Mouse (Mus musculus): ENCODE measurements around the gene Notch2.
"Not testable (repeated sequence)": the region's sequence is repeated elsewhere in the genome, so short reads cannot be mapped to it uniquely, and the experiment has no call there.

Notch2 gene

DNA sequence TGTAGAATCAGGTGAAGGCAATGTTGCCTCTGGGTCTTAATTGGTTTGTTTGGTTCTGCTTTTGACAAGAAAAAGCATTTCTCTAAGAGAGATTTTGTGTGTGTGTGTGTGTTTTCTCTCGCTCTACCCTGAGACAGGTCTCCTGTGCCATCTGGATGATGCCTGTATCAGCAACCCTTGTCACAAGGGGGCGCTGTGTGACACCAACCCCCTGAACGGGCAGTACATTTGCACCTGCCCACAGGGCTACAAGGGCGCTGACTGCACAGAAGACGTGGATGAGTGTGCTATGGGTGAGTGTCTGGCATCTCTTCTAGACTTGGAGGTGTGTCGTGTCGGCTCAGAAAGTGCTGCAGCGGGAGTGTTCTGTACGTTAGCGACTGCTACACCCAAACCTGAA lies 86.0 kb downstream of the Notch2 start:
- in situ Hi-C loops (cut with MboI, MseI) = no loop called here

DNA sequence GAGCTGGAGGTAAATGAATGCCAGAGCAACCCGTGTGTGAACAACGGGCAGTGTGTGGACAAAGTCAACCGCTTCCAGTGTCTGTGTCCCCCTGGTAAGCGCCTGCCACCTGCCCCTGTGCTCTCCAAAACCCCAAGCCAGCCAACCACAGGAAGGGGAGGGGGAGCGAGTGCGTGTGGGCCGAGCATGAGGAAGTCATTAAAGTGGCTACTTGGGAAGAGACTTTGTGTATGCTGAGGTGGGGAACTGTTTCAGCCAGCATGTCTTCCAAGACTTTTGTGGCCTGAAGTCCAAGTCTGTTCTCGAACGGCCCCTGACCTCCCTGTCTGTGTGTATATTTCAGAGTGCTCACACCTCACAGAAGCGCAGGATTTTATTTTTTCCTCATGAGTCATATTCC lies 88.2 kb downstream of the Notch2 start:
- in situ Hi-C loops (cut with MboI, MseI) = no loop called here

GRCm38 (mm10) chr3:98104851-98105471 lies 91.6 kb downstream of the Notch2 start:
- in situ Hi-C loops (cut with MboI, MseI) = loop anchor here (5.0 kb wide), 1 partner anchor 178 kb away; no protein-coding TSS in a partner anchor

GRCm38 (mm10) chr3:98105496-98105895 lies 92.2 kb downstream of the Notch2 start:
- in situ Hi-C loops (cut with MboI, MseI) = loop anchor here (5.0 kb wide), 1 partner anchor 178 kb away; no protein-coding TSS in a partner anchor

DNA sequence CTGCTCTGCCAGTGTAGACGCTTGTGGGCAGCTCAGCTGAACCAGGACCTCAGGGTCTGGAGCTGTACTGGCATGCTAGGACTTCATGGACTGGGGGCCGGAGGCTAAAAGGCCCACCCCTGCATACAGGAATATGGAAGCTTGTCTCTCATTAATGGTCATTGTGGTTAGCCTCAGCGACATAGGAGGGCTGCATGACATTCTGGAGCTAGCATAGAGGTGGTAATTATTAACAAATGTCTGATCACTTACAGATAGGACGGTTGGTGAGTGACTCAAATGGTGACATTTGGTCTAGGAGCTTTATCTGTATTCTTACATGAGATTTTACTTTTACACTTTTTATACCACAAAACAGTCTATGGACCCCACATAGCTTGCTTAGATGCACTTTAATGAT lies 92.8 kb downstream of the Notch2 start:
- in situ Hi-C loops (cut with MboI, MseI) = loop anchor here (5.0 kb wide), 1 partner anchor 179 kb away; no protein-coding TSS in a partner anchor

DNA sequence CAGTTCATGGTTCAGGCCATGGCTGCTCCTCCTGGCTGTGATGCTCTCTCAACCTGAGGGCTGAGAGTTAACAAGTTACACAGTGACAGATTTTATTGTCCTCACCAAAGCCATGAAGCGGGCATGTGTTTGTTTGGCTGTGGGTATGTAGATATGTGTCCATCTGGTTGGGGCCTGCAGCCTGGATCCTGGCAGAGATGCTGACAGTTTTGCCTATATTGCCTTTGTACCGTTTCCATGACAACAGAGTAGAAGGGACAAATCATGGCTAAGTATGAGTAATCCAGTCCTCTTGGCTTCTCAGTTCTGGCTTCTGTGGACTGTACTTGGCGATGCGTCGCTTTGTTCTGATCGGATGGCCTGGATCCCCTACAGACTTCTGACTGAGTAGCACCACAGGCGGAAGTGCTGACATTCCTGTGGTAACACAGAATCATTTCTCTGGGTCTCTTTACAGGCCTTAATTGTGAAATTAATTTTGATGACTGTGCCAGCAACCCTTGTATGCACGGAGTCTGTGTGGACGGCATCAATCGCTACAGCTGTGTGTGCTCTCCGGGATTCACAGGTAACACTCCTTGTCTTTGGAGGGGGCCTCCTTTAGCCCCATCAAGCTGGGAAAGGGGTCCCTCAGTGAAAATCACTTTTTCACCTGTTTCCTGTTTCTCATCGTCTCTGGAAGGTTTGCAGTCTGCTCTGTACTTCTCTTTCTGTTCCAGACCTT lies 93.4 kb downstream of the Notch2 start:
- in situ Hi-C loops (cut with MboI, MseI) = loop anchor here (5.0 kb wide), 1 partner anchor 179 kb away; no protein-coding TSS in a partner anchor

DNA sequence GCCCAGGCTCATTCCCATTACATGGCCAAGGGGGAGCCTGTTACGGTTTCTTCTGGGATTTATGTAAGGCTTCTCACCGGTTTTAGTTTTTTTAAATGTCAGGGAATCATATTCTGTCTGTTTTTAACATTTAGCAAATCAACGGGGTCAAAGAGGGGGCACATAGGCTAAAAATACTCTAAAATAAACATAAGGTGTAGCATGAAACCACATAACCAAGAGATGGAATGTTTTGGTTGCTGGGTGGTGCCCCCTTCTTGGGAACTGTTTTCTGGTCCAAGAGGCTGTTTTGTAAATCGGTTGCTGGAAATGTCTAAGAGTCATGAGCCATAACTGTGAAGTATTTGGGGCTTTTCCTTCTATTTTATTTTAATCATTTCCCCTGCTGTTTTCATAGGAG lies 95.1 kb downstream of the Notch2 start:
- in situ Hi-C loops (cut with MboI, MseI) = loop anchor here (5.0 kb wide), 1 partner anchor 181 kb away; no protein-coding TSS in a partner anchor

- in situ Hi-C loops (cut with MboI, MseI) = loop anchor here (5.0 kb wide), 1 partner anchor 182 kb away; no protein-coding TSS in a partner anchor
Measured at GRCm38 (mm10) chr3:98108866-98109265, 95.5 kb downstream of the Notch2 start.

GRCm38 (mm10) chr3:98110610-98111009 lies 97.3 kb downstream of the Notch2 start:
- in situ Hi-C loops (cut with MboI, MseI) = no loop called here

DNA sequence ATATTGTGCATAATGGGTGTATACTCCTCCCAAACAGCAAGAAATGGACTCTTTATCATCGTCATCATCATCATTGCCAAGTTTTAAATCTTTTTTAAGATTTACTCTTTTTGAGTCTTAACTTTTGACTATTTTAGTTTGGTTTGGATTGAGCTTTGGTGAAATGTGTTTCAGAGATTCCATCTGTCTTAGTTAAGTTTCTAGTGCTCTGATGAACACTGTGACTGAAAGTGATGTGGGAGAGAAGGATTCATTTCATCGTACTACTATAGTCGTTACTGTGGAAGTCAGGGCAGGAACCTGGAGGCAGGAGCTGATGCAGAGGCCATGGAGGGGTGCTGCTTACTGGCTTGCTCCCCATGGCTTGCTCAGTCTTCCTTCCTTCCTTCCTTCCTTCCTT lies 104.9 kb downstream of the Notch2 start:
- in situ Hi-C loops (cut with MboI, MseI) = no loop called here

GRCm38 (mm10) chr3:98119338-98119737 lies 106.0 kb downstream of the Notch2 start:
- in situ Hi-C loops (cut with MboI, MseI) = no loop called here

GRCm38 (mm10) chr3:98120884-98121283 lies 107.6 kb downstream of the Notch2 start:
- in situ Hi-C loops (cut with MboI, MseI) = no loop called here

DNA sequence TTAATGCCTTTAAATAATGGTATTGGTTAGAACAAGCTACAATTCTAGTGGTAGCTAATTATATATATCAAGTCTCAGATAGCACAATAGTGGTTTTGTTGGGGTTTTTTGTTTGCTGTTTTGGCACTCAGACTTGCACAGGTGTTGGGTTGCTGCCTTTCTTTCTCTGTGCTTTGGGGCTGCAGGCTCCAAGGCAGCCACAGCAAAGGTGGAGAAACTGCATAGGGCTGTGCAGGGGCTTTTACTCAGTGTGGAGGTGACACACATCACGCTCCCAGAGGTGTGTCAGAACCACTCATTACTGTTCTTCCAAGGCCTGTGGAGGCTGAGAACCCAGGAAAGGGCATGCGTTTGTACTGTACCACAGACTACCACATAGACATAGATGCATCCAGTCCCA lies 114.4 kb downstream of the Notch2 start:
- in situ Hi-C loops (cut with MboI, MseI) = no loop called here

GRCm38 (mm10) chr3:98128716-98129115 lies 115.4 kb downstream of the Notch2 start:
- in situ Hi-C loops (cut with MboI, MseI) = no loop called here

DNA sequence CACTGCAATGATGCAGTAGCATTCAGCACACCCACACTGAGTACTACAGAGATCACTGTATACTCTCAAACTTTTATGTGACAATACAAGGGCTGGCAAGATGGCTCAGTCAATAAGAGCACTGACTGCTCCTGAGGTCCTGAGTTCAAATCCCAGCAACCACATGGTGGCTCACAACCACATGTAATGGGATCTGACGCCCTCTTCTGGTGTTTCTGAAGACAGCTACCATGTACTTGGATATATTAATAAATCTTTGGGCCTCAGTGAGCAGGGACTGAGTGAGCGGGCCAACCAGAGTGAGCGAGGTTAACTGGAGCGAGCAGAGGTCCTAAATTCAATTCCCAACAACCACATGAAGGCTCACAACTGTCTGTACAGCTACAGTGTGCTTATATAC lies 118.8 kb downstream of the Notch2 start:
- in situ Hi-C loops (cut with MboI, MseI) = not testable (repeated sequence)

DNA sequence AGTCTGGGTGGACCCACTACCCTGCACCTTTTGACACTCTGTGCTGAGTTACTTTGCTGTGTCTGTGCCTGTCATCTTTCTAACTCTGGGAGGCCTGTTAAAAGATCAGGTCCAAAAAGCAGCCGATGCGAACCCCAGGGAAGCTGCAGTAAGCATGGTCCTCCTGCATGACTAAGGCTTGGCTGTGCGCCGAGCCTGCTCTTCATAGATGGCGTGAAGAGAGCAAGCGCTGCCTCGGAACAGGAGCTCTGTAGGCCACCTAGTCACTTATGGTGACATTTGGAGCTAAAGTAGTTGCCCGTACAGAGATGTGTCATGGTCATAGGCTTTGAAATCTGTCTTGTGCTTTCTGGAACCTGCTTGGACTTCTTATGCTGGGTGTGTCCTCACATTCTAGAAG lies 119.3 kb downstream of the Notch2 start:
- in situ Hi-C loops (cut with MboI, MseI) = no loop called here

- in situ Hi-C loops (cut with MboI, MseI) = no loop called here
Measured at GRCm38 (mm10) chr3:98141456-98141855, 128.1 kb downstream of the Notch2 start.

DNA sequence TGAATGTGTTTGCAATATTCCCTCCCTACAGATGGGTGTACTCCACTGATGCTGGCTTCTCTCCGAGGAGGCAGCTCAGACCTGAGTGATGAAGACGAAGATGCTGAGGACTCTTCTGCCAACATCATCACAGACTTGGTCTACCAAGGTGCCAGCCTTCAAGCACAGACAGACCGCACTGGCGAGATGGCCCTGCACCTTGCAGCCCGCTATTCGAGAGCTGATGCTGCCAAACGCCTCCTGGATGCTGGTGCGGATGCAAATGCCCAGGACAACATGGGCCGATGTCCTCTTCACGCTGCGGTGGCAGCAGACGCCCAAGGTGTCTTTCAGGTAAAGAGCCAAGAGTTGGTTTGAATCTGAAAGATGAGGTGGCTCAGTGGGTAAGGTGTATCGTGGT lies 129.5 kb downstream of the Notch2 start:
- in situ Hi-C loops (cut with MboI, MseI) = no loop called here

DNA sequence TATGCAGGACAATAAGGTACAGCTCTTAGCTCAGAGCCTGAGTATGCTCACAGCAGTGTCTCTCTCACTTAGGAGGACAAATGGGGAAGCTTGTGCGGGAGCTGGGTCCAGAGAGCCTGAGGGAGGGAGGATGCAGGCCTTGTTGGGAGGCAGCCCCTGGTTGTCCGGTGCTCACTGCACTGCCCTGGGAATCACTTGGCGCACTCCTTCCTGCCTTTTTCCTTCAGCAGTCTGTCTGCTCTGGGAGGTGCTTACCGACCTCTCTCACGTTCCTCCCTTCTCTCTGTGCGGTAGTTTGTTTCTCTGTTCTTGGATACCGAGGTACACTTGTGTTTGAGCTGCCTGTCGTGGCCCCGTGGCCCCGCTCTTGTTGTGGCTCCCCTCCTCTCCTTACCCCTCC lies 131.9 kb downstream of the Notch2 start:
- in situ Hi-C loops (cut with MboI, MseI) = no loop called here

DNA sequence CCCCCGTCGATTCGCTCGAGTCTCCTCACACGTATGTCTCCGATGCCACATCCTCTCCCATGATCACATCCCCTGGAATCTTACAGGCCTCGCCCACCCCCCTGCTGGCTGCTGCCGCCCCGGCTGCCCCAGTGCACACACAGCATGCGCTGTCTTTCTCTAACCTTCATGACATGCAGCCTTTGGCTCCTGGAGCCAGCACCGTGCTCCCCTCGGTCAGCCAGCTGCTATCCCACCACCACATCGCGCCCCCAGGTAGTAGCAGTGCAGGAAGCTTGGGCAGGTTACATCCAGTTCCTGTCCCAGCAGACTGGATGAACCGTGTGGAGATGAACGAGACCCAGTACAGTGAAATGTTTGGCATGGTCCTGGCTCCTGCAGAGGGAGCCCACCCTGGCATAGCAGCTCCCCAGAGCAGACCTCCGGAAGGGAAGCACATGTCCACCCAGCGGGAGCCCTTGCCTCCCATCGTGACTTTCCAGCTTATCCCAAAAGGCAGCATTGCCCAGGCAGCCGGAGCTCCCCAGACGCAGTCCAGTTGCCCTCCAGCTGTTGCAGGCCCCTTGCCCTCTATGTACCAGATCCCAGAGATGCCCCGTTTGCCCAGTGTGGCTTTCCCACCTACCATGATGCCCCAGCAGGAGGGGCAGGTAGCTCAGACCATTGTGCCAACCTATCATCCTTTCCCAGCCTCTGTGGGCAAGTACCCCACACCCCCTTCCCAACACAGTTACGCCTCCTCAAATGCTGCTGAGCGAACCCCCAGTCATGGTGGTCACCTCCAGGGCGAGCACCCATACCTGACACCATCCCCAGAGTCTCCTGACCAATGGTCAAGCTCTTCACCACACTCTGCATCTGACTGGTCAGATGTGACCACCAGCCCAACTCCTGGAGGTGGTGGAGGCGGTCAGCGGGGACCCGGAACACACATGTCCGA lies 133.4 kb downstream of the Notch2 start:
- in situ Hi-C loops (cut with MboI, MseI) = no loop called here

GRCm38 (mm10) chr3:98147706-98148105 lies 134.4 kb downstream of the Notch2 start:
- in situ Hi-C loops (cut with MboI, MseI) = no loop called here

DNA sequence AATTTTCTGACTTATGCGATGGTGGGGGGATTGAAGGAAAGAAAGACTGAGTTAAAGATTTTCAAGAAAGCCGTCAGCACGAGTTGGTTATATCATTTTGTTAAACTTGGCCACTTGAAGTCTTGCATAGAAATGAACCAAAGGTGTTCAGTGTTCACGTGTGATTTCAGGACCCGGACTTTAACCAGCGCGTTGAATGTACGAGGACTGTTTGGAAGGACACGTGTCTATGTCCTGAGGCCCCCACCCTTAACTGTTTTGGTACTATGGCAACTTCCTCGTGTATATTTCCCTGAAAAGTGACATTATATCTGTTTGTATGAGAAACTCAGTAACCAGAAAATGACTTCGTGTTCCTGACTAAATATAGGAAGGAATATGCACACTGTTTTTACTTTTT lies 136.6 kb downstream of the Notch2 start:
- in situ Hi-C loops (cut with MboI, MseI) = no loop called here

Measured in T-helper 1 cell (primary cell).